Mouse (Mus musculus): Measurements from ENCODE around the gene Umps. TPM values are rescaled to one million over a fixed set of nuclear protein-coding genes. Genes with fewer than 3 reads are reported as not detected.

The Umps gene
- polyA plus RNA-seq (2015; fragmentation: Nextera tagmentation; extraction: Ambion mirVana): 46.2 and 53.2 TPM in 2 replicates

- DNase-seq (ENCODE audit: low spot score): peak; percentile 88
Observed at GRCm38 (mm10) chr16:33966538-33967282, at the start of gene Umps. Gene Umps (minus strand): TSS chr16:33967038.

GRCm38 (mm10) chr16:34011991-34012845 is 45.4 kb upstream of the Umps start:
- no peak for DNase-seq (ENCODE audit: low spot score)

GRCm38 (mm10) chr16:34009567-34009966 is 42.7 kb upstream of the Umps start:
- no peak for DNase-seq (ENCODE audit: low spot score)

GRCm38 (mm10) chr16:34005986-34006385 is 39.1 kb upstream of the Umps start:
- no peak for DNase-seq (ENCODE audit: low spot score)

- DNase-seq (ENCODE audit: low spot score): no peak
Observed at GRCm38 (mm10) chr16:34004128-34004578, 37.3 kb upstream of the Umps start.

GRCm38 (mm10) chr16:34003566-34004127 is 36.8 kb upstream of the Umps start:
- DNase-seq (ENCODE audit: low spot score): no peak

GRCm38 (mm10) chr16:34000715-34001114 is 33.9 kb upstream of the Umps start:
- DNase-seq (ENCODE audit: low spot score): no peak

GRCm38 (mm10) chr16:33999388-33999787 is 32.5 kb upstream of the Umps start:
- peak; percentile 43 for DNase-seq (ENCODE audit: low spot score)

GRCm38 (mm10) chr16:33998011-33998410 is 31.2 kb upstream of the Umps start:
- DNase-seq (ENCODE audit: low spot score): no peak

GRCm38 (mm10) chr16:33996030-33996429 is 29.2 kb upstream of the Umps start:
- peak; percentile 68 for DNase-seq (ENCODE audit: low spot score)

- no peak for DNase-seq (ENCODE audit: low spot score)
Observed at GRCm38 (mm10) chr16:33995496-33995895, 28.7 kb upstream of the Umps start.

- DNase-seq (ENCODE audit: low spot score): no peak
Observed at GRCm38 (mm10) chr16:33994321-33994720, 27.5 kb upstream of the Umps start.

GRCm38 (mm10) chr16:33990712-33991111 is 23.9 kb upstream of the Umps start:
- no peak for DNase-seq (ENCODE audit: low spot score)

- no peak for DNase-seq (ENCODE audit: low spot score)
Observed at GRCm38 (mm10) chr16:33989106-33989505, 22.3 kb upstream of the Umps start.

- peak; percentile 74 for DNase-seq (ENCODE audit: low spot score)
Observed at GRCm38 (mm10) chr16:33988358-33989012, 21.6 kb upstream of the Umps start.

- no peak for DNase-seq (ENCODE audit: low spot score)
Observed at GRCm38 (mm10) chr16:33986993-33987392, 20.2 kb upstream of the Umps start.

GRCm38 (mm10) chr16:33985372-33985771 is 18.5 kb upstream of the Umps start:
- DNase-seq (ENCODE audit: low spot score): no peak

- DNase-seq (ENCODE audit: low spot score): no peak
Observed at GRCm38 (mm10) chr16:33983712-33984111, 16.9 kb upstream of the Umps start.

GRCm38 (mm10) chr16:33979855-33980254 is 13.0 kb upstream of the Umps start:
- no peak for DNase-seq (ENCODE audit: low spot score)

GRCm38 (mm10) chr16:33967283-33967640 is 424 bp upstream of the Umps start:
- peak; percentile 8 for DNase-seq (ENCODE audit: low spot score)

- peak; percentile 21 for DNase-seq (ENCODE audit: low spot score)
Observed at GRCm38 (mm10) chr16:33965878-33966537, 830 bp downstream of the Umps start.

All from thymus, postnatal 0 days (tissue).